Mouse (Mus musculus): ENCODE measurements around the gene Nectin4.
A peak's percentile ranks its signal among the peaks of the same experiment; 100 is the strongest.
"Not testable (repeated sequence)": the region's sequence is repeated elsewhere in the genome, so short reads cannot be mapped to it uniquely, and the experiment has no call there.

Nectin4 gene

DNA sequence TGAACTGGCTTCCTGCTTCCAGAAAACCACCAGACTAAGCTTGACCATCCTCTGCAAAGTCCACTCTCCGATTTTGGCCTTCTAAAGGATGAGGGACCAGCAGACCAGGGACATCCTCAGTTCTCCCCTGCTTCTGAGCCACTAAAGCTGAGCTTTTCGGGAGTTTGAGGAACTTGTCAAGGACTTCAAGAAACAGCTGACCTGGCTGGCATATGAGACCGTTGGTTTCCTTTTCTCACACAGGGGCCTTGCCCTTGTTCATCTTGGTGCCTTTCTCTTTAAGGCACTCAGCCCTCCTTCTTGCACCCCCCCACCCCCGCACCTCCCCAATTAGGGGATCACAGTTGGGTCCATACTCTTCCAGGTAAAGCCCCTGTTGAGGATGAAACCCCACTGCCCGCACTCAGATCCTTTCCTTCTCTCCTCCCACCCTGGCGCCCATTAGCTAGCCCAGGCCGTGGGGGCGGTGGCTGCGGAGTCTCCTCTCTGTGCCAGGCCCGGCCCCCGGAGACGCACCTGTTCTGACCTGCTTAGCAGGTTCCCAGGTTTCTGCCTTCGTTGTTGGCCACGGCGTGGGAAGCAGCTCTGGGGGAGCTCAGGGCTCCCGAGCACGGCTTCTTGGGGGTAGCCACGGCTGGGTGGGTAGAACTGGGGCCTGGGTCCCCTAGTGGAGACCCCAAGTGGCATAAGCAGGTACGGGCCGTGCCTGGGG, at the start of gene Nectin4:
Gene Nectin4, plus strand, starts transcription at position 255 of the 712 bp plus-strand sequence.
- DNase-seq (ENCODE audit: low spot score), result no peak

DNA sequence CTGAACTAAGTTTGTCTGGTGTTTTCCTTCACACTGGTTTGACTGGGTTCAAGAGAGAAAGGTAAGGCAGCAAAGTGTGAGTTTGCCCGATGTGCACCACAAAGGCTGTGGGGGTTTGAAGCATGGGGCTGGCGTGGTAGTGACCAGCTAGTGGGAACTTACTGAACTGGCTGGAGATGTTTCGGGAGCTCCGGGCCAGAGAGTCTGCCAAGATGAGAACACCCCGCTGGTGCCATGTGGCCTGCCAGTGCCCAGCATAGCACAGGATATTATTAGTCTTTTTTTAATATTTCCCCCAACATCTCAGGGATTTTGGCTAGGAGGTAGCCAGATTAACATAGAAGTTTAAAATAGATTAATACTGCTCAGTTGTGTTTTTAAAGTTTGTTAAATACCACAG, 49.7 kb upstream of the Nectin4 start:
- DNase-seq (ENCODE audit: low spot score), result no peak

DNA sequence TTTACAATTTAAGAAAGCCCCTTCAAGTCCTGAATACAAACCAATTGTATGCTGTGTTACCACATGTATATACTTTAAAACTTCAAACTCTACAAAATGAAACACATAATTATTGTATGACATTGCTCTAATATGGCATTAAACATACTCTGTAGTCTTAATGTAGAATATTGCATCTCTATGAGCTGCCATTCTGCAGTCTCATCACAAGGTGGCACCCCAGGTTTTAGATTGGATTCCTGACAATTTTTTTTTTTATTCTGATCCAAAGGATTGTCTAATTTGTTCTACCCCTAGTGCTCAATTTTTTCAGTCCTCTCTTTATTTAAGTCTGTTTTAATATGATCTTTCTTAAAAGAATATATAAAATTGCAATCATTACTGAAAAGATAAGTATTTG, 48.5 kb upstream of the Nectin4 start:
- no peak for DNase-seq (ENCODE audit: low spot score)

DNA sequence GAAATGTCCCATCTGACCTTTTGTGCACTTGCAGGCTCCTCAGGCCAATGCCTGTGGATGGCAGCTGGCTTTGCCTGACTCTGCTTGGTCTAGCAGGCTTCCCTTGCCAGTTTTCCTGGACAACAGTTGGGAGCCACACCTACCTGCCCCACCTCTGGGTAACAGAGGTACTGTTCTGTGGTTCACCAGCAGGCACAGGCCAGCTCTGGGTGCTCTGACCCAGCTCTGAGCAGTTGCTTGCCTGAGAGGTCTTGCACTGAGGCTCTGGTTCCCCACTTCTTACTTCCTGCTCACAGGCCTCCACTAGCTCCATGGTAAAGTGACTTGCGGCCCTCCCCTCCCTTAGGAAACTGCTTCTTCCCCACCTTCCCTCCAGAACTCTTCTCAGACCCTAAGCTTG, 47.9 kb upstream of the Nectin4 start:
- no peak for DNase-seq (ENCODE audit: low spot score)

DNA sequence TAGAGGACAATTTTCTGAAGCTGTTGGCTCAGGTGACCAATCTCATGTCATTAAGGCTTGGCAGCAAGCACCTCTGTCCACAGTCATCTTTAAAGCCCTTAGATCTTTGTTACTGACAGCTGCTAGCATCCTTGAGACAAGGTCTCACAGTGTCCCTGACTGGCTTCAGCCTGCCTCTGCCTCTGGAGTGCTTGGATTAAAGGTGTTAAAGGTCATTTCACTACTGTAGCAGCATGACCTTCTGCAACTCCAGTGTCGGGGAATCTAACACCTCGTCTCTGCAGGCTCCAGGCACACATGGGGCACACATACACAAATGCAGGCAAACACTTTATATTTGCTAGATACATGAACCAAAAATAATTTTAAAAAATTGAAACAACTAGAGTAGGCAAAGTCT, 44.3 kb upstream of the Nectin4 start:
- no peak for DNase-seq (ENCODE audit: low spot score)

DNA sequence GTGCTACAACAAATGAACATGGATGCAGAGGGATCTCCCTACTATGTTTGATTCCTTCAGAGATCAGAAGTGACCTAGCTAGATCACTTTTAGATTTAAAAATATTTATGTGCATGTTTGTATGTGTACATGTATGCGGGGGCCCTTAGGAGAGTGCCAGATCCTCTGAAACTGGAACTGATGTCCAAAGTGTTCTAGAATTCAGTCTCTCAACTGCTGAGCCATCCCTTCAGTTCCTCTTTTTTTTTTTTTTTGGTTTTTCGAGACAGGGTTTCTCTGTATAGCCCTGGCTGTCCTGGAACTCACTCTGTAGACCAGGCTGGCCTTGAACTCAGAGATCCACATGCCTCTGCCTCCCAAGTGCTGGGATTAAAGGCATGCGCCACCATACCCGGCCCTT, 43.3 kb upstream of the Nectin4 start:
- DNase-seq (ENCODE audit: low spot score), result not testable (repeated sequence)

DNA sequence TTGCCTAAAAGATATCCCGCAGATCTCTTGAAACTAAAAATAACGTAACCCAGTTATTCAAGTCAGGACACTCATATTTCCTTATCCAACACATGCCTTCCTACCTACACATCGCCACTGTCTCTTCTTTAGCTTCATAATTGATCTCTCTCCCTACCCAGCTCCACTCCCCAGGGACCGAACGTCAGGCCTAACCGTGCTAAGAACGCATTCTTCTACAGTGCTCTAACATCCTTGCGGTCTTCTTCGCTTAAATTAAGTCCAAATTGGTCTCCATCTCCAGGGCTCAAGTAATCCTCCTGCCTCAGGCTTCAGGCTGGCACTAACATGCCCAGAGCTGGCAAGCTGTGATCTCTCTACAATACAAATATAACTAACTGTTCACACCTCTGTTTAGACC, 41.7 kb upstream of the Nectin4 start:
- no peak for DNase-seq (ENCODE audit: low spot score)

DNA sequence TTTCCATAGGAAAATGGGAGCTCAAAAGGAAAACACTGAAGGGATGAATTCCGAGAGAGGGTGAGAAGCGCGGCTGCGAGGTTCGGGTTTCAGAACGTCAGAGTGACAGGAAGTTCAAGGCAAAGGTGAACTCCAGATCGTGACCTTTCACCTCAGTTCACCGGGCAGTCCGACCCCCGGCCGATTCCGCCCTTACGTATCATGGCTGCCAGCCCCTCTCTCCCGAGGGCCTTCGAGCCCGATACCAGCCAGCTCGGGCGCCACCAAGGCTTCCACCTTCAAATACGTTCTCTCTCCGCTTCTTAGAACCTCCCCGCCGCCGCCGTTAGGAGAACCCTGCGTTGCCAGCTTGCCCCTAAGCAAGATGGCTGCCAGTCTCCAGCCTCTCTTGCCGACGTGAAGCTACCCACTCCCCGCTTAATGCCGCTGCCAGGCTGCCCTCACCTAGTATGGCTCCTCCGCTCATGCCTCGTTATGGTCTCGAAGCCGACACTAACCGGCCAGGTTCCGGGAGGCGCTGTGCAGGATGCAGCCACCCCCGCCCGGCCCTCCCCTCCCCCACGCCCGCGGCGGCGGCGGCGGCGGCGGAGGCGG, 41.0 kb upstream of the Nectin4 start, which contains the start of gene Dedd:
Gene Dedd, plus strand, starts transcription at position 307 of the 594 bp plus-strand sequence.
- DNase-seq (ENCODE audit: low spot score), result peak; percentile 78

DNA sequence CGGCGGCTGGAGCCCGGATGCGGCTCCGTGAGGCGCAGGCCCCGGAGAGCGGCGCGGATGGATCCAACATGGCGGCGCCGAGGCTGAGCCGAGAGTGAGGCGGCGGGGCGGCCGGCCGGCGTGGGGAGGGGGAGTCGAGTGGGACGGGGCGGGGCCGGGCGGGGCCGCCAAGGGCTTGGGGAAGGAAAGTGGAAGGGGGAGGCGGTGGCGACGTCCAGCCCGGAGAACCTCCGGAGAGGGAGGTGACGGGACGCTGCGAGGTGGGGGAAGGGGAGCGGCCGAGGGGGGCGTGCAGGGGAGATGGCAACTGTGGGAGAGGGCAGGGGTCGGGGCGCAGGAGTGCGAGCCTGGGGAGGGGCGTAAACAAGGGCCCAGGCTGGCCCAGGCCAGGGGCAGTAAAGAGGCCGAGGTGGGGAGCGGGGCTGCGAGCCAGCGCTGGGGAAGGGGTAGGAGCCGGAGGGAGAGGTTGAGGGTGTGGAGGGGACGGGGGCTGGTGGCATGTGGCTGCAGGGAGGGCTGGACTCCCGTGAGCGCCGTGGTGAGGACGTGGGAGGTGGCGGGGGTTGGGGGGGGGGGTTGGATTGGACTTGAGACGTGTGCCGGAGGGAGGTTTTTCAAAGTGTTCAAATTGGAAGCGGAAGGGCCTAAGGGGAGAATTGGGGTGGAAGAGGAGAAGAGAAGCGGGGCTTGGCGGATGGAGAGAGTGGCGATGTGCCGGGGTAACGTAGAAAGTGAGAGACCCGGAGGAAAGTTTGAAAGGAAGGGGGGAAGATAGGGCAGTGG, 40.3 kb upstream of the Nectin4 start:
- DNase-seq (ENCODE audit: low spot score), result peak; percentile 29

DNA sequence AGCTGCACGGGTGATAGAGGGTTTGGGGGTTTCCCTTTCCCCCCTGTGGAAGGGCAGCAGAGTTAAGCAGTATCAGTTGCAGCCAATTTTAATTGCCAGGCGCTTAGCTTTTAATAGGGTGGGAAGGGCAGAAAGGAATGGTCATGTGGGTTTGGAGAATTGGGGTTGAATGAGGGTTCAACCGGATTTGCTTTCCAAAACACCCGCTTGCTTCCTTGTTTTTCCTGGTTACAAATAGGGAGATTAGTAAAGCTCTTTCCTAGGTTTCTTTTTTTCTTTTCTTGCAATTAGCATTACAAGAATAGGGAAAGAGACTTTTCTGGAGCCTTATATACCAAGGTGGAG, 39.7 kb upstream of the Nectin4 start:
- DNase-seq (ENCODE audit: low spot score), result no peak

DNA sequence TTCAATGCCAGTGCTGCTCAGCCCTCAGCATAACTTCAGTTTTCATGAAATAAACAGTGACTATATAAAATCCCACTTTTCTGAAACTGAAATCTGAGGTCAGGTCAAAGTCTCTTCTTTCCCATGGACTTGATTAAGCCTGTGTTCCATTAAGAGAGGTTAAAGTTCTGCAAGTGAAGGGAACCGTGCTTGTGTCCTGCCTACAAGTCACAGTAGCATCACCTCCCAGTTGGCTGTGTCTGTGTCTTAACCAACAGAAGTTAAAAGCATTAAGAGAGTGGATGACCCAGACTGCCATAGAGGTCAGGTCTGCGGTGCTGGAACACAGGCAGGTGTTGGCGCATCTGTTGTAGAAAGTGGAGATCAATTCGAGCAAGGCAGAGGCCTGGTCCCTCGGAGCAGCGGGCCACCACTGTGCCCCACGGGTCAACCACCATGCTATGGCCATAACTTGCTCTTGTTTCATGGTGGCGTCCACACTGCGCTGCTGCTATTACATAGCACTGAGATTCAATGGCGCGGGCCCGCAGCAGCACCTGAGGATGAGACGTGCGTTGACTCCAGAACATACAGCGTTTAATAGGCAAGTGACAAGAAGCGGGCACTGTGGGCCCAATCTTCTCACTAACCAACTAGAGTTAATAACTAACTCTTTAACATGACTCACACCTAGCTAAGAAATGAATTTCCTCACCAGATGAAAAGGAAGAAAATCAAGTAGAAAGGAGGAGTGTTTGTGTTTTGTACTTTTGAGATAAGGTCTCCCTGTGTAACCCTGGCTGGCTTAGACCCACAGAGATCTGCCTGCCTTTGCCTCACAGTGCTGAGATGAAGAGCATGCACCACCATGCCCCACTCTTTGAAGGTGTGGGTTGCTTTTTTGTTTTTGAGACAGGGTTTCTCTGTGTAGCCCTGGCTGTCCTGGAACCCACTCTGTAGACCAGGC, 27.4 kb upstream of the Nectin4 start:
- DNase-seq (ENCODE audit: low spot score), result no peak

DNA sequence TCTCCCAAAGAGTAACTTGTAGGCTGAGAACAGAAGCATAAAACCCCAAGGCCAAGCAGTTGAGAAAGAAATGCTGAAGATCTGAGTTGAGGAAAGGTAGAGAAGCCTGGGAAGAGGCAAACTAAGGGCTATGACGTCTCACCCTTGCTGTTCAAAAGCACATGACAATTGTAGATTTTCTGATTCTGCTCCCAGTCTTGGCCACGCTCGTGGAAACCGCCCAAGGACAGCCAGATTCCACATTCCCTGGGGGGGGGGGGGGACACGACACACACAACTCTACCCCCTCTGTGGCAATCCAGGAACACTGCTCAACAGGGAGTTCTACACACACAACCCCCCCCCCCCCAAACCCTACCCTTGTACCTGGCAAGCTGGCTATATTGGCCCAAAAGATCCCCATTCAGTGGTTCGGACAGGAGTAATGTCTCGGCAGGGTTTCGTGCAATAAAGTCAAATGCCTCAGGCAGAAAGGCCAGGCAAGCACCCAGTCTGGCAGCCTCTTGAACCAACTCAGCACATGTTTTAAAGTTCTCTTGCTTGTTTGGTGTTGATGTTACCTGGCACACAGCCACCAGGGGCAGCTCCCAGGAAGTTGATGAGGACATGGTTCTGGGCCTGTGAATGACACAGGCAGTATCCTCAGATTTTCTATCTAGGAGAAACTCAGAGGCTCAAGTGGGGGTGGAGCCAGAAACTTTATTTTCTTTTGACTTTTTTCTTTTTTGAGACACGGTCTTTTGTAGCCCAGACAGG, 25.8 kb upstream of the Nectin4 start:
- no peak for DNase-seq (ENCODE audit: low spot score)

DNA sequence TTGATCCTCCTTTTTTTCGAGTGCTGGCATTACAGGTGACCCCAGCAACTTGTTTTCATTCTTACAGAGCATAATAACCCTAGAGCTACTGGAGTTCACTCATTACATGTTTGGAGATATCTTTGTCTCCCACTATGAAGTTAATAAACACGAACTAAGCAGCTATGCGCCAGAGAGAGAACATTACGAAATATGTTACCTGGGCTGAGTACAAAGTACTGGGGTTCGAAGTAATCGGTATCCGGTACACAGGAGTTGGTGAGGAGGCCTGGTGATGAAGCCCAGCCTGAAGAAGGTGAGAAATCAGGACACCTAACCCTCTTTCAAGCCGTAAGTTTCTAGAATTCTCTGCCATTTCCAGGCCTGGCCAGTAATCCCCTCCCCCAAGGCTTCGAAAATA, 25.2 kb upstream of the Nectin4 start:
- no peak for DNase-seq (ENCODE audit: low spot score)

DNA sequence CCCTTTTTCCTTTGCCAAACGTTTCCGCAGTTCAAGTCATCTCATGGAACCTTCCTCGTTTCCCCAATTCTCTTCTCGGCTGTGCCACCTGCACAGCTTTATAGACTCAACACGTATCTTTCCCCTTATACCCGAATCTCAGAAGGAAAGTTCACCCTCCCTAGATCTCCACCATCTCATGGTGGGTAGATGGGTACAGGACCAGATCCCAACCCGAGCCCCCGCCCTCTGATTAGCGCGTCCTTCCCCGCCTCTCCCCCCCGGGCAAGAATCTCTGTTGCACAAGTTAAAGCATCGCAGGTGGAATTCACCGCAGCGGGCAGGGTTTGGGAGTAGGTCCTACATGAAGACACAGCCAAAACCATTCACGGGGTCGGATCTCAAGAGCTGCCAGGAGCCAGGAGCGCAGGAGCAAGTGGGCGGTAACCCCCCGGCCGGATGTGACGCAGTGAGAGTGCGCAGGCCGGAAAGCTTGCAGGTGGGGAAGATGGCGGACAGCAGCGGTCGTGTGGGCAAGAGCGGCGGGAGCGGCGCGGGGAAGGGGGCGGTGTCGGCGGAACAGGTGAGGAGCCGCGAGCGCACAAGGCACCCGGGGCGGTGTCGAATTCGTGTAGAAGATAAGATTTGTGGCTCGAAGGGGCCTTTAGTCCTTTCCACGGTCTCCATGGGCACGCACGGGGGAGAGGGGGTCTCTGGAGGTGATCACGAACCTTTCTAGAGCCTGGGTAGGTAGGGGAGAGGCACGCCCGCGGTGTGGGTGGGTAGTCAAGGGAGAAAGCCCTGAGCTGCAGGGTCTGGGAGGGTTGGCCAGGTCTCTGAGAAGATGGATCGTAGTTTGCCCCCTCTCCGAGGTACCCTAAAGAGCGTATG, 24.4 kb upstream of the Nectin4 start, which contains the start of the genes Nit1 and Pfdn2:
Gene Nit1, minus strand, starts transcription at position 422 of the 870 bp plus-strand sequence.
Gene Pfdn2, plus strand, starts transcription at position 446 of the 870 bp plus-strand sequence.
- DNase-seq (ENCODE audit: low spot score), result peak; percentile 85

DNA sequence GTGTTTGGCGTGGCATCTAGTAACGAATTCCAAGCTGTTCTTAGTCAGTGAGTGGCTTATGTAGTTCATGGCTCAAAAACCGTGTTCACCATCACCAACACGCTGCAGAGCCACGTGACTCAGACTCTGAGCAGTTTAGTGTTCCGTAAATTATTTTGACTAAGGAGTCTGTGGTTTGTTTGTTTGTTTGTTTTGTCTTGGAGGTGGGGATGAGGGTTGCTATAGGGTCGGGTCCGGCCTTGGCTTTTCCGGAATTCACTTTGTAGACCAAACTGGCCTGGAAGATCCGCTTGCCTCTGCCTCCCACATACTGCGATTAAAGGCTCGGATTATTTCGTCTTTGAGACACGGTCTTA, 23.8 kb upstream of the Nectin4 start:
- no peak for DNase-seq (ENCODE audit: low spot score)

DNA sequence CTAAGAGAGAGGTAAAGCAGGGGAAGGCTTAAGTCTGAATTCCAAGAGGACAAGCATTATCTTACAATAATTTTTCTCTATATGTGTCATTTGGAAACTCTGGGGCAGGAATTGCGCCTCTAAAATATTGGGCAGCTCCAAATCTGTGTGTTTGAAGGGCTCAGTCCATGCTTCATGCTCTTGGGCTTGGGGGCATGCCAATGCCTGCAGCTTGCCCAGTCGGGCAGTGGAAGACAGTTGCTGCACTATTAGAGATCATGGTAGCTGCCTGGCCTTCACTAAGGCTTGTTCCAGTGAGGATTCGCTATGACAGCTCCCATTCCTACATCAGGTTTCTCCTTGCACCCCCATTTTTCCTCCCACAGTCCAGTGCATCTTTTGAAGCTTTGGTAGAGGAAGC, 21.2 kb upstream of the Nectin4 start:
- no peak for DNase-seq (ENCODE audit: low spot score)

DNA sequence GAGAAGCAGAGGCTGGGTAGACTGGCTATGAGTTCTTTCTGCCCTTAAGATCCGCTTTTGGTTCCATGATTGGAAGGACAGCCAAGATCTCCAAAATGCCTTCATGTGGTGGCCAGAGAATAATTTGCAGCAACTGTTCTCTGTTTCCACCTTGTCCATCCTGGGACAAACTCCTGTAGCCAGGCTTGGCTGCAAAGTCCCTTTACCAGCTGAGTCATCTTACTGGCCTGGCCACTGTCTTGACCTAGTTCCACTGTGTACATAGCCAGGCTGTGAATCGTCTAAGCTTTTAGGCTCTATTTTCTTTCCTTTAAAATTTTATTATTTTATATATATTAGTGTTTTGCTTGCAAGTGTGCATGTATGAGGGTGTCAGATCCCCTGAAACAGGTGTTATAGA, 20.7 kb upstream of the Nectin4 start:
- DNase-seq (ENCODE audit: low spot score), result no peak

DNA sequence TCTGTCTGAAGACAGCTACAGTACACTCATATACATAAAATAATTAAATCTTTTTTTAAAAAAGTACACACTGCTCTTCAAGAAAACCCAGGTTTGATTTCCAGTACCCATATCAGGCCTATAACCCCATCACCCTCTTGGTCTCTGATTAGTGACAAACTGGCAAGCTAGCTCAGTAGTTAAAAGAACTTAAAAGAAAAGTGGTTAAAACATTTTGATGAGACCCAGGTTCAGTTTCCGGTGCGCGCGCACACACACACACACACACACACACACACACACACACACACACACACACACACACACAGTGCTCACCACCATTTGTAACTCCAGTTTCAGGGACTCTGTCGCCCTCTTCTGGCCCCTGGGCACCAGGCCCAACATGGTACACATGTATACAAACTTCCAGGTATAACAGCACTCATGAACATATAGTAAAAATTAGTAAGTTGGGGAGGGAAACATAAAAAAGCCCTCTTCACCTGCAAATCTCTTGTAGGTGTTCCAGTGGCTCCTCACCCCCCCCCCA, 14.0 kb upstream of the Nectin4 start:
- no peak for DNase-seq (ENCODE audit: low spot score)

DNA sequence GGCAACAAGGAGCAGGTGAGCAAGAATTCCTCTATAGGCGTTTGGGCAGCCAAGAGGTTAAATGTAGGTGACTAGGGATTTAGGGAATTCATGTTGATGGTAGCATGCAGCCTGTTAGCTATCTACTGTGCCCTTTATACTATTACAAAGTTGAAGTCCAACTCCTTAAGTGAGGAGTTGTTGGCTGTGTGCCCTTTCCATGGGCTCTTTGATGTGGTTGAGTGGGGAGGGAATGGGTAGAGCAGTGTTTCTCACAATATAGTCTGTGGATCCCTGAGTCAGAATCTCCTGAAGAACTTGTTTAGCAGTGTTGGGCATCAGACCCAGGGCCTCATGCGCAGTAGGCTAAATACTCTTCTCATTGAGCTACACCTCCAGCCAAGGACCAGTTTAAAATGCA, 13.1 kb upstream of the Nectin4 start:
- DNase-seq (ENCODE audit: low spot score), result no peak

DNA sequence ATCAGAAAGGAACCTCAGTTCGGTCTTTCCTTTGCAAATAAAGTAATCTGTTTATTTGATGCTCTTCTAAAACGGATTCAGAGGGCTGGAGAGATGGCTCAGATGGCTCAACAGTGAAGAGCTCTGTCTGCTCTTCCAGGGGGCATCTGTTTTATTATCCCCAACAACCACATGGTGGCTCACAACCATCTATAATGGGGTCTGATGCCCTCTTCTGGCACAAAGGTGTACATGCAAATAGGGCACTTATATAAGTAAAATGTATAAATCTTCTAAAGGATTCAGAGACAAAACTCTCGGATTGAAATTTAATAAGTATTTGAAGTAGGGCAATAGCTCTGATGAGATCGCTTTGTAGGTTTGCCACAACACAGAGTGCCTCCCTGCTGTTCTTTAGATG, 11.5 kb upstream of the Nectin4 start:
- no peak for DNase-seq (ENCODE audit: low spot score)
